Mouse (Mus musculus): ENCODE results near the gene Rtf1.
A peak's percentile ranks its signal among the peaks of the same experiment; 100 is the strongest.
"Not testable (repeated sequence)": the region's sequence is repeated elsewhere in the genome, so short reads cannot be mapped to it uniquely, and the experiment has no call there.

Gene Rtf1

DNA sequence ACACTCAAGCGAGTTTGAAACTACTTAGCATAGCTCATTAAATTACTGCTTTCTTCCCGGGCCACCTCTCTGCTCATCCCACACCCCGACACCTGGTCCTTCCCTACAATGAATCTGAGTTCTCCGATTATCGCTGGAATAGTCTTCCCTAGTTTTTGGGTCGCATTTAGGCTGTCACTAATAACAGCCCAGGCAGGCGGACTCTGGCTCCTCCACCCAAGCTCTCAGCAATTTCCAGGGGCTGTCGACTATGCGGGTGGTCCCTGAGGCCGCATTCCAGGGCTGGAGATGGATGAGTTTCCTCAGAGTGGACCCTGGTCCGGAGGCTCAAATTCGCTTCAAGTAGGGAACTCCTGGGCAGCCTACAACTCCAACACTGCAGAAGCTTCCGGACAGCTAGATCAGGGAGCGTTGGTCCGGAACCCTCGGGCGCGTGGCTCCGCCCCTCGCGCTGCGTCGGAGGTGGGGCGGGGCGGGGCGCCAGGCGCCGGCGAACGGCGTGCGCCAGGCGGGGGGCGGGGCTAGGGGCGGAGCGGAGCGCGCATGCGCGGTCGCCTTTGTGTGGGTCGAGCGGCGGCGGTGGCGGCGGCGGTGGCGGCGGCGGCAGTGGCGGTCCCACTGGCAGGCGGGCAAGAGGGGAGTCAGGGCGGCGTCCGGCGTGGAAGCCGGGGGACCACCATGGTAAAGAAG lies at the start of gene Rtf1:
Gene Rtf1 (plus strand): TSS at position 544 of the 690 bp plus-strand sequence.
- peak; percentile 96 for DNase-seq (ENCODE audit: low spot score)

DNA sequence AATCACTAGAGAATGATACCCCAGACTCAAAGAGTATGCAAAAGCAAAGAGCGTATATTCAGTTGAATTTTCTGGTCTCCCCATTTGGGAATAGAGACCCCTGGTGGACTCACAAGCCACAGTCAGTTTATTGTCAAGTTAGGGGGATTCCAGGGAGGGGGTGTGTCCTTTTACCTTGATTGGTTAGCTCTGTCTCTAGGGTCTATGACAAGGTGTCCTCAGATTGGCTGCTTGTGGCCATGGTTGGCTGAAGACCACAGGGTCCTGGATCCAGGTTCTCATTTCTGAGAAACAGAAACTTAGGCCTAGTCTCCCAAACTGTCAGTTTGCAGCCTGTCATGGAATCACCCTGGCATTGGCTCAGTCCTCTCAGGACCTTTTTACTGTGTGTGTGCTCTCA lies 38.1 kb upstream of the Rtf1 start:
- DNase-seq (ENCODE audit: low spot score) = no peak

DNA sequence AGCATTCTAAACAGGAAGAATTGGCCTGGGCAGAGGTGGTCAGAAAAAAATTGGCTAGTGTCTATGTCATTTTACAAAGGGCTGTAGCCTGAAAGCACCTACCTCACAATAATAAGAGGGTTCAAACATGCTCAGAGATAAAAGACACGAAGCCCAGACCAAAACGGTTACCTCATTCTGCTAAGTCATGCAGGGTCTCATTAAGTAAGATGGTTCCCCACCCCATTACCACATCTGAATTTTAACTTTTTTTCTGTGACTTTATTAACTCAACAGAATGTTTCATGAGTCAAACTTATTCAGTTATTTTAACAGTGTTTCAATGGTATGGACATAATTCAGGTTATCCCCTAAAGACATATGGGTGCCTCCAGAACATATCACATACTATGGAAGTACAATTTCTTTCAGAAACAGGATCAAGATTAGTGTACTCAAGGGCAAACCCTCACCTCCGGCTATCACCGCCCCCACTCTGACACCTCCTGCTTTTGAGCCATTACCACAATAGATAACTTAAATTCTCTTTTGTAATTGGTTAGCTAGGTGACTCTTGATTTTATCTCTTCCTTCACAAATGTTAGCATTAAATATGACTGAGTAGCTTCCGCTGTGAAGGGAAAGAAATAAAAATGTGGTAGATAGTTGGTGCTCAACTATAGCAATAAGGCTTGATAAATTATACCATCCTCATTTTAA lies 33.5 kb upstream of the Rtf1 start:
- no peak for DNase-seq (ENCODE audit: low spot score)

DNA sequence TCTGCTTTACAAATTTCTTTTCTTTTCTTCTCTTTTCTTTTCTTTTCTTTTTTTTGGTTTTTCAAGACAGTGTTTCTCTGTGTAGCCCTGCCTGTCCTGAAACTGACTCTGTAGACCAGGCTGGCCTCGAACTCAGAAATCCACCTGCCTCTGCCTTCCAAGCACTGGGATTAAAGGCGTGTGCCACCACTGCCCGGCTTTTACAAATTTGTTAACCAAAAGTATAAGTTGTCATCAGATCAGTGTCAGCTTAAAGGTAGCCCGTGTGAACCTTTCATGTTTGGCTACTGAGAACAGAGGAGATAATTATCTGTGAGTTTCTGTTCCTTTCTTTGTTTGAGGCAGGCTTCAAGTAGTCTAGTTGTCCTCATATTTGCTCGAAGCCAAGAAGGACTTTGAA lies 30.6 kb upstream of the Rtf1 start:
- no peak for DNase-seq (ENCODE audit: low spot score)

DNA sequence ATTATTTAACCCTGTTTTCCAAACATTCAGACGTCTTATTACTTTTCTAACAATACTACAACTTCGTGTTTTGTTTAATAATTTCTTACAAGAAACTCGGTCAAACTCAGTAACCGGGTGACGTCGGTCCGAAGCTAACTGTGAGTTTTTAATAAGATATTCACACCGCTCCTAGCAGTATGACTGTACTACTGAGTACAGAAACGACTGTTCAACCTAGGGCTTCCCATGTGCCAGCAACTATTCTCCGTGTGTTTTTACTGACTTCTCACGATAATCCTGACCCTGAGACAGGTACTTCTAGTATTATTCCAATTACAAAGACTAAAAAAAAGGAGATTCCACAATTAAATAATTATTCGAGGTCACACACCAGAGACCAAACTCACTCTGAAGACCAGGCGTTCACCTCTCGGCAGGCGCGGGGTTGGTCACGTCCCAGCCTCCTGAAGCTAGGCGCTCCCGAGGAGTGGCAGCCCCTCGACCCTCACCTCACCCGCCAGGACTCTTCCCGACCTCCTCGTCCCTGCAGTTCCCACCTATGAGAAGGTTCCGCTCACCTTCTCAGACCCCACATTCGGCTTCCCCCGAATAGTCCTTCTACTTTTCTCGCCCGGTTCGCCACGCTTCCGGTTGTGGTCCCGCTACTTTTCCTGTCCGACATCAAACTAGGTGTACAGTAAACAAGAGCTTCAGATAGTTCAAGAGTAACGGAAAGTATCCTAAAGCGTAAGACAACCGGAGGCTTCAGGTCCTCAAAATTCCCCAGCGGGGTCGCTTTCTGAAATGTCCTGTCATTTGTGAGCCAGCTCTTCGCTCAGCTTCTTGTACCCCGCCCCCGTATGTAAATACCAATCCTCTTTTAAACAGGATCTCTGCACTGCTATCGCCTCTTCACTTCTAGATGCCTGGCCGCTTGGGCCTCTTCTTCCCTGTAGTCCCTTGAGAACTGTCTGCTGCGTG lies 12.4 kb upstream of the Rtf1 start, which contains the start of gene Ndufaf1:
Gene Ndufaf1 (minus strand): TSS at position 608 of the 963 bp plus-strand sequence.
- peak; percentile 75 for DNase-seq (ENCODE audit: low spot score)

DNA sequence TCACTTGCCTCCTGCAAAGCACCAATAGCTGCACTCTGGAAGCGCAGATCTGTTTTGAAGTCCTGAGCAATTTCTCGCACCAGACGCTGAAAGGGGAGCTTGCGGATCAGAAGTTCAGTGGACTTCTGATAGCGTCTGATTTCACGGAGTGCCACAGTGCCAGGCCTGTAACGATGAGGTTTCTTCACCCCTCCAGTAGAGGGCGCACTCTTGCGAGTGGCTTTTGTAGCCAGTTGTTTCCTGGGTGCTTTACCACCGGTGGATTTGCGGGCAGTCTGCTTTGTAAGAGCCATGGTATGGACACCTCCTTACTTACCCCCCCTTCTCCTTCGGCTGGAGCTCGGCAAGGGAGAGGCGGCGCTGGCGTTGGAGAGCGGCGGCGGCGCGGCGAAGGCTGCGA lies 9.1 kb upstream of the Rtf1 start:
- DNase-seq (ENCODE audit: low spot score) = not testable (repeated sequence)

DNA sequence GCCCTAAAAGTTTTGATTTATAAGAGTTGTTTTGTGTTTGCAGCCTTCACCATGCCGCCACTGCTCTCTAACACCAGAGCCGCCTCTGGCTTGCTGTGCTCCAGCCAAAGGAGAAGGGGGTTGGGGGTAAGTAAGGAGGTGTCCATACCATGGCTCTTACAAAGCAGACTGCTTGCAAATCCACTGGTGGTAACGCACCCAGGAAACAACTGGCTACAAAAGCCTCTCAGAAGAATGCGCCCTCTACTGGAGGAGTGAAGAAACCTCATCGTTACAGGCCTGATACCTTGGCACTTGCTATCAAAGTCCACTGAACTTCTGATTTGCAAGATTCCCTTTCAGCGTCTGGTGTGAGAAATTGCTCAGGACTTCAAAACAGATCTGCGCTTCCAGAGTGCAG lies 5.9 kb upstream of the Rtf1 start:
- peak; percentile 10 for DNase-seq (ENCODE audit: low spot score)

DNA sequence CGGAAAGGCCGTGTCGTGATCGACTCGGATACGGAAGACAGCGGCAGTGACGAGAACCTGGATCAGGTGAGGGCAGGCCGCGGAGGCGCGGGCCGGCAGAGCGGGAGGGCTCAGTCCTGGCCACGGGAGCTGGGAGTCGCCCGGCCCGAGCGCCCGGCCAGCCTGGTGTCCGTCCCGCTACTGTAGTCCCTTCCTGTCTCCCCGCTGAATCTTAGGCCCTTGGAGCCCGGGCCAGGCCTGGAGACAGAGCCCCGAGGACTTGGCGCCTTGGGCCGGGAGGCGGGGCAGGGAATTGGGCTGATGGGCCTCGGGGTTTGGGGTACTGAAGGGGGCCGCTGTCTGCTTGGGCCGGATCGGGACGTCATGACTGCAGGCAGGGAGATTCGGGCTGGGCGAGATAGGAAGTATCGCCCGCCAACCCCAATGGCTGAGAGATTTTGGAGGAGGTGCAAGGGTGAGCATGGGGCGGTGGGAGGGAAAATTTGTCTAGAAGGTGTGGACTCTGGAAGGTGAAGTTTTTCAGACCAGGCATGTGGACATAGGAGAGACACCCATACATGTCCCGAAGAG lies 432 bp downstream of the Rtf1 start:
- no peak for DNase-seq (ENCODE audit: low spot score)

DNA sequence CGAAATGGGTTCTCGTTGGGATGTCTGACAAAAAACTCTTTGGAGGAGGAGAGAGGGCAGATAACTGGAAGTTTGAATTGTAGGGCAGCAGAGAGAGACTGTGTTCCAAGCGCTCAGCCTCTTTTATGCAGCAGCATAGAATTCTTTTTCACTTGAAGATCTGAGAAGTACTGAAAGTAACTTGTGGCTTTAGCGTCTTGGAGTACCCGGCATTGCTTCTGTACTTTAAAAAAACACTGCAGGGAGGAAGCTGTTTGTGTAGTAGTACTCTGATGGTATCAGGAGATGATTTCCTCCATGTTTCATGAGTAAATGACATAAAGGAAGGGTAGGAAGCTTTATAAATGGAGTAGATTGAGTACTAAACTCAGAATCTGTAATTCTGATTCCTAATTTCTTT lies 963 bp downstream of the Rtf1 start:
- no peak for DNase-seq (ENCODE audit: low spot score)

DNA sequence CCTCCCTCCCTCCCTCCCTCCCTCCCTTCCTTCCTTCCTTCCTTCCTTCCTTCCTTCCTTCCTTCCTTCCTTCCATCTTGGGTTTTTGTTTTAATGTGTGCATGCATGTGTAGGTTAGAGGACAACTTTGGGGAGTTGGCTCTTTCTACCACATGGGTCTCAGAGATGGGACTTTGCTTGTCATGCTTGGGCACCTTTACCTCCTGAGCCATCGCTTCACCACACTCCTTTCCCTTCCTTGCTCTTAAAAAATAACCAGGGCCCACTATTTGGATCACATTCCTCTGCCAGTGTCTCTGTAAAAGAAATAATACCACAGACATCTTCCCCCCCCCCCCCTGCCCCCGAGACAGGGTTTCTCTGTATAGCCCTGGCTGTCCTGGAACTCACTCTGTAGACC lies 8.8 kb downstream of the Rtf1 start:
- DNase-seq (ENCODE audit: low spot score) = no peak

DNA sequence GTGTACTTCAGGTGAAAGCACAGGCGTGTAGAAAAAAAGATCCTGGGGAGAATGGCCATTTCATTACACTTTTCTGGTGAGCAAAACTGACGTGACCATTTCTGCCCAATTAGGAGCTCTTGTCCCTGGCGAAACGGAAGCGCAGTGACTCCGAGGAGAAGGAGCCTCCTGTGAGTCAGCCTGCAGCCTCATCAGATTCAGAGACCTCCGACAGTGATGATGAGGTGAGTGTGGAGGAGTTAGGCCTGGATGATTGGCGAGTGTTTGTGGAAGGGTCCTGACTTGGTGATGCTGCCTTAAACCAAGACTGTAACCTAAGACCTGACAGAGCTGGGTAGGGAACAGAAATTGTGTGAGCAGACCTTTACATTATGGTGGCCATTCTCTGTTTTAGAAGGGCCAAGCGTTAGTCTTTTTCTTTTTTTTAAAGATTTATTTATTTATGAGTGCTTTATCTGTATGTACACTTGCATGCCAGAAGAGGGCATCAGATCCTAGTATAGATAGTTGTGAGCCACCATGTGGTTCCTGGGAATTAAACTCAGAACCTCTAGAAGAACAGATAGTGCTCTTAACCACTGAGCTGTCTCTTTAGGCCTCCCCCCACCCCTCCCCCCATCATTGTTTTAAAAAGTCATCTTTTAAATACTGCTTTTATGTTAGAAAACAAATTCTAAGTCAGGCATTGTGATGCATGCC lies 17.3 kb downstream of the Rtf1 start:
- no peak for DNase-seq (ENCODE audit: low spot score)

DNA sequence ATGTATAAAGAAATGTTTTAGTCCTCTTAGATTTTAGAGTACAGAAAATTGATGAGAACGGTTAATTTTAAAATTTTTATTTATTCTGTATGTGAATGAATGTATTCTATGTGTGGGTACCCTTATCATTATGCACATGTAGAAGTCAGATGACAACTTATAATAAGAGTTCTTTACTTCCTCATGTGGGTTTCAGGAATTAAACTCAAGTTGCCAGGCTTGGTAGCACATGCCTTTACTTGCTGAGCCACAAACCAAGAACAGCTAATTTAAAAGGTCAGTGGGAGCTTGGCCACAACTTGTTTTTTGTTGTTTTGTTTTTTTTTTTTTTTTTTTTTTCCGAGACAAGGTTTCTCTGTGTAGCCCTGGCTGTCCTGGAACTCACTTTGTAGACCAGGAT lies 20.0 kb downstream of the Rtf1 start:
- no peak for DNase-seq (ENCODE audit: low spot score)

DNA sequence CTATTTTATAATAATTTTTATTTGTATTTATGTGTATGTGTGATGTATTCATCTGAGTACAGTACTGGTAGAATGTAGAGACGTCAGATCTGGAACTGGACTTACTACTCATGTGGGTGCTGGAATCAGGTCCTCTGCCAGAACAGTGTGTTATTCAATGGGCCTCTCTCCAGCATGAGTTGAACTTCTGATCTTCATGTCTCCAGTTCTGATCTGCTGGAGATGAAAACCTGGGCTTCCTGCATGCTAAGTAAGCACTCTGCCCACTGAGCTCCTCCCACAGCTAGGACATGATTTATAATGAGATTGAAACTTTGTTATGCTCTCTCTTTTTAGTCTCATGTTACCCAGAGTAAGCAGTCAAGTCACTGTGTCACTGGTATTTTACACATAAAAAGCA lies 21.2 kb downstream of the Rtf1 start:
- peak; percentile 8 for DNase-seq (ENCODE audit: low spot score)

DNA sequence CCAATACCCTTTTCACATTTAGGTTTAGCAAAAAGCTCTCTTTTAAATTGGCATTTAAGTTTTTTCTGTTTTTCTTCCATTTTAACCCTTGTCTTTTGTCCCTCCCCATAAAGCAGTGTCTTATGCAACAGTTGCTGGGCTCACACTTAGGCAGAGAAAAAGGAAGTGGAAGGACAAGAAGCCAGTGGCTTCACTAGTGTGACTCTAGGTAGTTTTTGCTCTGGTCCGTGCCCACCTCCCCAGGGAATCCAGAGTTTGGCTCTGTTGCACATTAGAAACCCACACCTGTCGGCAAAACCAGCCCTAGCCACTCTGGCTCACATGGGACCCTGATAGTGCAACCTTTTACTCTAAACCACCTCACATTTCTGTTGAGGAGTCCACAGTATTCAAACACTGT lies 23.6 kb downstream of the Rtf1 start:
- no peak for DNase-seq (ENCODE audit: low spot score)

DNA sequence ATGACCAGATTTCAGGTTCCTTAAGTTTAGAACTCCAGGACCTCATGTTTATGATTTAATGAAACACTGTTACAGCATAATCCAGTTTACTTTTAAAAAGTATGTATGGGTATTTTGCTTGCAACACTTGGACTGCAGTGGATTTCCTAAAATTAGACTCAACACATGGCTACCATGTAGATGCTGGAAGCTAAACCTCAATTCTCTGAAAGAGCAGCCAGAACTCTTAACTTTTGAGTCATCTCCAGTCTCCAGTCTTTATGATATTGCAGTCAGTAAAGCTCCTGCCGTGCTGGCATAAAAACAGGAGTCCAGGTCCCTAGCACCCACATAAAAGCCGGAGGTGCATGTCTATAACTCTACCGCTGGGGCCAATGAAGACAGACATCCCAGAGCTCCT lies 25.1 kb downstream of the Rtf1 start:
- no peak for DNase-seq (ENCODE audit: low spot score)

DNA sequence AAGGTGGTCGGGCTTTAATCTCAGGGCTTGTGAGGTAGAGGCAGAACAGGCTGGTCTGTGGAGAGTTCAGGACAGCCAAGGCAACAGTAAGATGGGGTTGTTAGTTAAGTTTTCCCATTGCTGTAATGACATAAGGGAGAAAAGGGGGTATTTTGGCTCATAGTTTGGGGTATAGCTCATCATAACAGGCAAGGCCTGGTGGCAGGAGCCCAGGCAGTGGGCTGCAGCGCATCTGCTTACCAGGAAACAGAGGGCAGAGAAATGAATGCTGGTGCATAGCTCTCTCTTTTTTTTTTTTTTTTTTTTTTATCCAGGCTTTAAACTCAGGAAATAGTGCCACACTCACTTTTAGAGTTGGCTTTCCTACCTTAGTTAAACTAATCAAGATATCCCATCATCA lies 28.3 kb downstream of the Rtf1 start:
- DNase-seq (ENCODE audit: low spot score) = no peak

DNA sequence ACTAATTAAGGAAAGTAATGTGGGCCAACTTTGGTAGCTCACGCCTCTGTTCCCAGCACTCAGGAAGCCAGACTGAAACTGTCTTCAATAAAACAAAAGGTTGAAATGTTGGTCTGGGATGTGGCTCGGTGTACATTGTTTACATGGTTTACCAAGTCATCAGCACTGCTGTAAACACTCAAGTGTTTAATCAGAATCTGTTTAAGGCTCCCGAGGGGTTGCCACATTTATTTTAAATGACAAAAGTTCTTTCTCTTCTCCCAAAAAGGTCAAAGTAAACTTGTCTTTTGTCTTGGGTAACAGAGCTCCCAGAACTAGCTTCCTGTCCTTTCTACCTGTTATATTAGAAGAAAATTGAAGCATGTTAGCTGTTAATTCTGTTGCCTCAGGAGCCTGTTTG lies 32.8 kb downstream of the Rtf1 start:
- DNase-seq (ENCODE audit: low spot score) = no peak

DNA sequence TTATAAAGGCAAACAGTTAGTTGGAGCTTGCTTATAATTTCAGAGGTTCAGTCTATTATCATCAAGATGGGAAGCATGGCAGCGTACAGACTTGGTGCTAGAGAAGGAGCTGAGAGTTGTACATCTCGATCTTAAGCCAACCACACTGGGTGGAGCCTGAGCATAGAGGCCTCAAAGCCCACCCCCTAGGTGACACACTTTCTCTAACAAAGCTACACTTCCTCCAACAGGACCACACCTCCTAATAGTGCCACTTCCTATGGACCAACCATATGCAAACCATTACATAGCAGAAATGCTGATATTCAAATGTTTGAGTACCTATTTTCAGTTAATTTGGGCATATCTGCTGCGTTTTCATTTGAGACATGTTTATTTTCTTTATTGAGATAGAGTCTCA lies 35.1 kb downstream of the Rtf1 start:
- no peak for DNase-seq (ENCODE audit: low spot score)

DNA sequence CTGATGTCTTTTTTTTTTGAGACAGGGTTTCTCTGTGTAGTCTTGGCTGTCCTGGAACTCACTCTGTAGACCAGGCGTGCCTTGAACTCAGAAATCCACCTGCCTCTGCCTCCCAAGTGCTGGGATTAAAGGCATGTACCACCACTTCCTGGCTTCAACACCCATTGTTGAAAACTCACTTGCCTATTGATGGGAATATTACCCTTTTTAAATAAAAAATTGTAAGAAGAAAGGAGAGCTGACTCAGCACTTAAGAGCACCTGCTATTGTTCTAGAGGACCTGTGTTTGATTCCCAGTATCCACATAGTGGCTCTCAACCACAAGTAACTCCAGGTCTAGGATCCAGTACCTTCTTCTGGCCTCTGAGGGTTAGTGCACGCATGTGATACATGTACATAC lies 41.0 kb downstream of the Rtf1 start:
- DNase-seq (ENCODE audit: low spot score) = not testable (repeated sequence)

DNA sequence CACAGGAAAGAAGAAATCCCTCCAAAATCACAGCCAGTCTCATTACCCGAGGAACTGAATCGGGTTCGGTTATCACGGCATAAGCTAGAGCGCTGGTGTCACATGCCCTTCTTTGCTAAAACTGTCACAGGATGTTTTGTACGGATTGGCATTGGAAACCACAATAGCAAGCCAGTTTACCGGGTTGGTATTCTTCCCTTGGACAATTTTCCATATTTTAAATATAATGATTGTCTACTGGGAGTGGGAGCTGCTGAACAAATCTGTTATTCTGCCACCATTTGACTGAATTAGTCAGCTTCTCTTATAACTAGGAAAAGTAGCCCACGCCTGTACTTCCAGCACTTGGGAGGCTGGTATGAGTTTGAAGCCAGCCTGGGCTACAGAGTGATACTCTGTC lies 46.2 kb downstream of the Rtf1 start:
- DNase-seq (ENCODE audit: low spot score) = no peak

DNA sequence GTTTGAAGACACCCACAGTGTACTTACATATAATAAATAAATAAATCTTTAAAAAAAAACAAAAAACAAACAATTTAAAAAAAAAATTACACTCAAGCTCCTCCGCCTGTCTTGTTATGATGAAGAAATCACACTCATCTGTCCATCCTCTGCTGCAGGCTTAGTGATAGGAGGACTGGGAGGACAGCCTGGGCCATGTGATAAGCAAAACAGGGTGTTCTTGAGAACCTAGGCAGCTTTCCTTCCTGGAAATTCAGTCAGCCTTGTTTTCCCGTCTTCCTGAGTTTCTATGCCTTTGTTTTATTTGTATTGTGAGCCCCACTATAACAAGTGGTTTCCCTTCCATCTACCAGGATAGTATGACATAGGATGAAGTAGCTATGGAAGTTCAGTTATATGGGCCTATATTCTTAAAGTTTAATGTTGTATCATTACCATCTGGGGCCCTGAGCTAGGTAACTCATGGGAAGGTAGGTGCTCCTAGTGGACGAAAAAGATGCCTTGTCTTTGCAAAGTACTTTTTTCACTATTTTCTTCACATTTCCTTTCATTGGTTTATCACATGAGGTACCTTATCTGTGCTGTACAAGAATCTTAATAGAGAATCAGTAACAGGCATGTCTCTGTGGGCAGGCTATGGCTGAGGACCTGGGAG lies 53.0 kb downstream of the Rtf1 start:
- DNase-seq (ENCODE audit: low spot score) = no peak
